In the genomic region with DNA sequence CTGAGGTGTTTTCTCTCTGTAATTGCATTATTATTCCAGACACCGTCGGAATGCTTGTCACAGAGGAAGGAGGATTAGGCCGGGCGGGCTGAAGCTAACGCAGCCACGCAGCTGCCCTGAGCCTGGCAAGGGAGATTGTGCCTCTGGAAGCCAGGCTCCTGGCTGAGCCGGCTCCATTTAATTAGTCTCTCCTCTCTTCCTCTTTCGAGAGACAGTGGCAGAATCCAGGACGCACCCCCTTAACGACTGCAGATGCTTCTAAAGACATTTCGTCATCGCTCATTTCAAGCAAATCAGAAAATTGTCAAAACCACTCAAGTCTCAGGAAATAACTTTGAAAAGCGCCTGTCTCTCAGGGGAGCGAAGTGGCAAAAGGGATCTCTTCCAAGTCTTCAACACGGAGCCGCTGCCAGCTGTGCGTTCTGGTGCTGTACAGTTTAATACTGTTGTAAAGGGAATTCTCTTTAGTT, we compare ENCODE assay signal across 9 mouse cellular contexts. TPM values are rescaled to one million over a fixed set of nuclear protein-coding genes. Genes with fewer than 3 reads are reported as not detected.
DNase-seq lines count a peak whose midpoint lies in the region; ATAC-seq and TF ChIP-seq lines count a peak whose summit lies in the region.
"Had no signal": no experiment of that assay in that cellular context is flagged by ENCODE, and none has a peak within 500 bp of the region (broad histone marks: within the 10 kb centered on the region; RNA-seq: fewer than 3 reads in every experiment).

No protein-coding gene starts in this region.

- H3K4me2 ChIP-seq in lung, embryonic 14.5 days, result no peak overlapping the region
- H3K4me2 ChIP-seq in embryonic facial prominence, embryonic 12.5 days (replicated peaks), result peak overlapping the region; percentile 18
- peak overlapping the region; percentile 42 for H3K4me2 ChIP-seq in hindbrain, embryonic 14.5 days (replicated peaks)

- no peaks in the 10 kb centered on the region for H3K36me3 ChIP-seq in lung, embryonic 14.5 days (ENCODE audit: insufficient read depth)
- H3K36me3 ChIP-seq in embryonic facial prominence, embryonic 12.5 days, result no peaks in the 10 kb centered on the region
- no peaks in the 10 kb centered on the region for H3K36me3 ChIP-seq in hindbrain, embryonic 14.5 days (replicated peaks; ENCODE audit: control insufficient read depth, insufficient read depth)

- H3K4me1 ChIP-seq in lung, embryonic 14.5 days (ENCODE audit: insufficient read depth), result peaks cover 3% of the 10 kb centered on the region; the same call in 1 of the 2 replicates
- peaks cover 12% of the 10 kb centered on the region for H3K4me1 ChIP-seq in embryonic facial prominence, embryonic 12.5 days
- peaks cover 30% of the 10 kb centered on the region for H3K4me1 ChIP-seq in hindbrain, embryonic 14.5 days (replicated peaks; ENCODE audit: control insufficient read depth, insufficient read depth, low read length)

- no peak overlapping the region for H3K27ac ChIP-seq in lung, embryonic 14.5 days (ENCODE audit: low read depth)
- H3K27ac ChIP-seq in embryonic facial prominence, embryonic 12.5 days, result 0 out of 2 replicates have a peak overlapping the region, but pooled peaks have one; percentile 25
- peak overlapping the region; percentile 75 for H3K27ac ChIP-seq in hindbrain, embryonic 14.5 days
- H3K27ac ChIP-seq: macrophage had no signal

- no peak overlapping the region for H3K4me3 ChIP-seq in lung, embryonic 14.5 days (ENCODE audit: low read depth, low read length)
- no peak overlapping the region for H3K4me3 ChIP-seq in embryonic facial prominence, embryonic 12.5 days
- no peak overlapping the region for H3K4me3 ChIP-seq in hindbrain, embryonic 14.5 days (replicated peaks; ENCODE audit: low read length)

- H3K9ac ChIP-seq in lung, embryonic 14.5 days, result no peak overlapping the region
- H3K9ac ChIP-seq in embryonic facial prominence, embryonic 12.5 days, result no peak overlapping the region
- H3K9ac ChIP-seq in hindbrain, embryonic 14.5 days, result peak overlapping the region; percentile 14; the same call in 1 of the 2 replicates

- TF ChIP-seq CTCF in lung, embryonic 14.5 days (IDR thresholded peaks at IDR 0.05; ENCODE audit: low read depth), result no peak

- WGBS in lung, embryonic 14.5 days, result 41% methylated on average over 17 of the region's 17 CpGs
- 32% methylated on average over 17 of the region's 17 CpGs for WGBS in embryonic facial prominence, embryonic 12.5 days
- WGBS in hindbrain, embryonic 14.5 days, result 16% methylated on average over 17 of the region's 17 CpGs

- no peaks in the 10 kb centered on the region for H3K9me3 ChIP-seq in lung, embryonic 14.5 days (ENCODE audit: low read depth, low read length)
- H3K9me3 ChIP-seq in embryonic facial prominence, embryonic 12.5 days, result no peaks in the 10 kb centered on the region
- H3K9me3 ChIP-seq in hindbrain, embryonic 14.5 days (ENCODE audit: control insufficient read depth, low read length), result no peaks in the 10 kb centered on the region

- H3K27me3 ChIP-seq in lung, embryonic 14.5 days (ENCODE audit: insufficient read depth, low read length), result no peaks in the 10 kb centered on the region
- no peaks in the 10 kb centered on the region for H3K27me3 ChIP-seq in embryonic facial prominence, embryonic 12.5 days
- no peaks in the 10 kb centered on the region for H3K27me3 ChIP-seq in hindbrain, embryonic 14.5 days (ENCODE audit: control insufficient read depth, insufficient read depth, low read length)

- ATAC-seq in lung, embryonic 14.5 days (ENCODE audit: insufficient read depth), result no peak
- no peak for ATAC-seq in embryonic facial prominence, embryonic 12.5 days (ENCODE audit: insufficient number of reproducible peaks, insufficient read depth, low FRiP score, low TSS enrichment)
- peak; percentile 61; the same call in 1 of the 2 replicates for ATAC-seq in hindbrain, embryonic 14.5 days (ENCODE audit: low FRiP score)
- 0 out of 2 replicates have a peak, but pooled peaks have one; percentile 47 for ATAC-seq in monocyte, adult 5-6 weeks (replicated peaks; ENCODE audit: insufficient number of reproducible peaks, low FRiP score, low TSS enrichment, poor library complexity, severe bottlenecking)
- no peak for ATAC-seq in inflammation-experienced regulatory T-cells, adult 6 months

- DNase-seq in lung, embryonic 14.5 days, result peak; percentile 37
- no peak for DNase-seq in lung, postnatal 36 days
- peak; percentile 63 for DNase-seq in hindbrain, embryonic 14.5 days (ENCODE audit: low spot score)
- no peak for DNase-seq in adrenal gland, postnatal 14 days
- DNase-seq in adrenal gland, postnatal 10 days, result no peak

RNA-seq across cellular contexts. Expression of gene Galnt10, which starts 51.0 kb away (rescaled TPM):
- 11.2 and 11.9 TPM in 2 replicates for polyA plus RNA-seq in lung, embryonic 14.5 days (2014; fragmentation: Nextera tagmentation; extraction: Ambion mirVana)
- 34.3 and 36.2 TPM in 2 replicates for polyA plus RNA-seq in embryonic facial prominence, embryonic 12.5 days (2016; fragmentation: Nextera tagmentation; extraction: Ambion mirVana)
- polyA plus RNA-seq in hindbrain, embryonic 14.5 days (2014; fragmentation: Nextera tagmentation; extraction: Ambion mirVana), result 8.8 and 9.8 TPM in 2 replicates
- 18.6 to 31.9 TPM (median 21.5 TPM) in 3 replicates for total RNA-seq in monocyte, adult 5-6 weeks (2017)
- 39.8 and 46.4 TPM in 2 replicates for total RNA-seq in adrenal gland, postnatal 14 days (2021)
- 10 to 100 TPM; 31.7 to 33.5 TPM for total RNA-seq in adrenal gland, postnatal 10 days (2021)
- 1 to 10 TPM; 2.8 to 5.2 (median 4.6) TPM for polyA plus RNA-seq in inflammation-experienced regulatory T-cells, adult 6 months (2017; shearing (Covaris generic))

Comparison
In these comparisons a context has a peak if more than half of its experiments do, and no peak if none do; other contexts are left out.
1. DNase-seq: peak in lung, embryonic 14.5 days (single experiment) and hindbrain, embryonic 14.5 days (single experiment); none in lung, postnatal 36 days (single experiment), adrenal gland, postnatal 14 days (single experiment) and adrenal gland, postnatal 10 days (single experiment).
2. ATAC-seq: peak in hindbrain, embryonic 14.5 days (single experiment) and monocyte, adult 5-6 weeks (single experiment); none in lung, embryonic 14.5 days (single experiment), embryonic facial prominence, embryonic 12.5 days (single experiment) and inflammation-experienced regulatory T-cells, adult 6 months (single experiment).